Mouse (Mus musculus) kidney, postnatal 14 days (tissue): ENCODE measurements at regions not wholly inside any gene's neighbourhood (a gene's known extent, or its start where the extent isn't known, plus 50 kb on each side); places are given as distances from the start of the nearest gene placed in this dataset.

Experiments used
- DNase-seq: peaks from one replicate; pipeline ENCODE4 v3.0.0; 2022; ENCODE audit warnings: mixed read lengths

DNA sequence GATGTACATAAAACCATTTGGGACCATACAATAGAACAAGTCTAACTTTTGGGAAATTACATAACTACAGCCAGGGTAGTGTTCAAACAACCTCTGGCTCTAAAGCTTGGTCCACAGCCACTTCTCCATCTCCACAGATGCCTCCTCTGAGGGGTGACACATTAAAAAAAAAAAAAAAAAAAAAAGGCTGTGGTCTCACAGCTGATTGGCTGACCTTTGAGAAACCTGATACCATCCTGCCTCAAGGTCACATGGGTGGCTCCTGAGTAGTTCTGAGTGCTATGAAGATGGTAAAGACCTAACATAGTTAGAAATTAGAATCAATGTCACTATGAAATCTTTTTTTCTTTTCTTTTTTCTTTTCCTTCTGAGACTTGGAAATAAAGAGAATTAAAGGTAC is 102.4 kb downstream of the Tmem182 start:
- DNase-seq = no peak

DNA sequence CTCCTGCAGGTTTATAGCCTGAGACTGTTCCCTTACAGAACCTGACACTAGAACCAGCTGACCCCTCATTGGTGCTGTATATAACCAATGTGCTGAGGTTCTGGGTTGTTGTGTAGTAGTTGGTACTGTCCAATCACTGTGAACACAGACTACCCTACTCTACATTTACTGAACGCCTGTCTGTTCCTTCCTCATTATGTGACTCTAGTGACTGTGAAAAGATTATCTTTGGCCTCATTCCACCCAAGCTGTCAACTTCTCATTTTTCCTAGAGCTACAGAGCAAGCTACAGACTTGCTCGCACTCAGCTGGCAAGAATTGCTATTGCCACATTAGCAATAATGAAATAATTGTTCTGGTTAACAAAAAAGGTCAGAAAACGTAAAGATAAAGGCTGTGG is 108.2 kb downstream of the Tmem182 start:
- no peak for DNase-seq

DNA sequence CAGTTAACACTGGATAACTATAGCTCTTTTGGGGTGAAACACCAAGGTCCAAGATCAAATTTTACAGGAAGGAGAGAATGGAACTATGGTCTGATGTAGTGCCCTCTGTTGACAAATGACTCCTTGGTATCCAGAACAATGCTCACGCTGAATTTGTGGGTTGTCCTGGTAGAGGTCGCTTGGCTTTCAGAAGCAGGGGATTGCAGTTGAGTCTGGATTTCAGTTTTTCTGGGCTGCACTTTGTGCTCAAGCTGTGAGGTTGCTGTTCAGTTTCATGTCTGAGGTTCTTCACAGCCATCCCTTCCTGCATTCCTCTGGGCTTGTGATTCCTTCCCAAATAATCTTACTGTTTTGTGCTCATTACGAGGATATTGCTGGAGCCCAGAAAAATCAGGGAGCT is 118.9 kb downstream of the Tmem182 start:
- DNase-seq = peak; percentile 13

DNA sequence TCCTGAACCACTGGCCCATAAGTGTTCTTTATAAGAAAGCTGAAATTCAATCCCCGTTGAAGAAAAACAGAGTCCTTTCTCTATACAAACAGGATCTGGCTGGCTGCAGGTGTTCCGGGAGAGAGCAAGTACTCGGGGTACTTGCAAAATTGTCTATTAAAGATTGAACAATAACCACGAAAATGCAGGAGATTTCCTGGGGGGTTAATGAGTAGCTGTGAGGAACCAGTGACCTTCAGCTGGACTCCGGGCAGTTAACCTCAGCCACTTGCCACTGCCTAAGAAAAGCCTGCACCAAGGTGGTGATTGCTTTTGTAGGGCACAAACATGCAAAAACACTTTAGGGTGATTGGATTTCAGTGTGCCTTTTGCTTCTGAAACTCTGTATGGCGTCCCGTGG is 119.4 kb downstream of the Tmem182 start:
- peak; percentile 82 for DNase-seq

DNA sequence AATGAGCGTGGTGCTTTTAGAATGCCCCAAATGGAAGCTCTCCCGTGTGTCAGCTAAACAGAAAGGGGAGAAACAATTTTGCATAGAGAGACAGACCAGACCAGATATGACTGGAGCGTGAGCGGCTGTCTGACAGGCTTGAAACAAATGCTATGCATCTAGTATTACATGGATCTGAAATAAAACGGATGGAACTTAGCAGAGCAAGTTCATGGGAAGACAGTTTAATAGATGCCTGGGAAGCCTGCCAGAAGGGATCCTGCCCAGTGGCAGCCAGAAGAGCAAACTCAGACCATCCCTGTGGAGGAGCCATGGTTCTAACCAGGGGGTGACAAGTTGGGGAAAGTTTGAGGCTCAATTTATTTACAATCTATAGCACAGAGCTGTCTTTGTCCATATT is 126.0 kb downstream of the Tmem182 start:
- DNase-seq = peak; percentile 11

DNA sequence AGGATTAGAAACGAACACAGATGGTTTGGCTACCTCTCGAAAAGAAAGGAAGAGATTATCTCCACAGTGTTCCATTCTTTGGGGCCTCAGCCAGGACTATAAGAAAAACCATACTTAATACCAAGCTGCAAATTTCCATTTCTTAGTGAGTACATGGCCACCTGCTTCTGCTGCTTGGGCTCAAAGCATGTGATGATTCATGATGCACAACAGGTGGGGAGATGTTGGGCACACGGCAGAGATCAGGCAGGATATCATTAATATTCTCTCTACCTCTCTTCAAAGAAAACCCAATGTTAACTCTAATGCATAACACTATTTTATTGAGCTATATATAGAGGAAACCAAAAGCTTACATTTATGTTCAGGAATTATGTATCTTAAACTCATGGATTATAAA is 131.3 kb downstream of the Tmem182 start:
- DNase-seq = no peak

DNA sequence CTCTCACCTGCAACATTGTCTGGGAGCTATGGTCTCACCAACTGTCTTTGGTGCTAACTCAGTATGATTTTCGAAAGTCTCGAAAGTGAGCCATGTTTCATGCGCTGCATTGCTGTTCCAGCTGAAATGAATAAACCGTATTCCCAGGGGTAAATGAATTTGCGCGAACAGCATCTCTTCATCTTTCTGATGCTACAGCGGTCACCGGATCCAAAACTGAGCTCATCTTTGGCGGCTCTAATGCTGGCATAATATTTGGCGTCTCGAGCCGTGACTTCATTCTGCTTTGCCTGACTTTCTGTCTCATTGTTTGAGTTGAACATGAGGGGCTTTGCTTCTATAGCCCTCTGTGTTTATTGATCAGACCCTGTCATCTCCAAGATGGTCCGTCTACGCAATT is 137.3 kb downstream of the Tmem182 start:
- no peak for DNase-seq

DNA sequence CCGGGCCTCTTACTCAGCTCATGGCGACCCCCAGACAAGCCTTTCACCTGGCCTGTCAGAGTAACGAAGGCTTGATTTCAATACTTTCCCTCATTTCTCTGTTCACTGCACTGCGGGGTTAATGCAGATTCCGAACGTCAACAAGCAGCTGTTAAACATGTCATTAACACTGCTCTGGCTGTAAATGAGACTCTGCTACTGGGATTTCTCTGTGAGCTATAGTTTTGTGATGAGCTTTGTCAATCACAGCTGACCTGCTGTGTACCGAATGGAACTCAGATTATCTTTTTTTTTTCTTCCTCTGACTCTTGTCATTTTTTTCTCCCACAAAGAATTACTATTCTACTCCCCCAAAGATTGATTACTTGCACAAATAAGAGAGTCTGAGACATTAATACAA is 137.8 kb downstream of the Tmem182 start:
- no peak for DNase-seq

GRCm38 (mm10) chr1:40950641-40951040 is 145.2 kb downstream of the Tmem182 start:
- DNase-seq = no peak

- no peak for DNase-seq
These were observed 149.3 kb downstream of the Tmem182 start for GRCm38 (mm10) chr1:40954720-40955163.

DNA sequence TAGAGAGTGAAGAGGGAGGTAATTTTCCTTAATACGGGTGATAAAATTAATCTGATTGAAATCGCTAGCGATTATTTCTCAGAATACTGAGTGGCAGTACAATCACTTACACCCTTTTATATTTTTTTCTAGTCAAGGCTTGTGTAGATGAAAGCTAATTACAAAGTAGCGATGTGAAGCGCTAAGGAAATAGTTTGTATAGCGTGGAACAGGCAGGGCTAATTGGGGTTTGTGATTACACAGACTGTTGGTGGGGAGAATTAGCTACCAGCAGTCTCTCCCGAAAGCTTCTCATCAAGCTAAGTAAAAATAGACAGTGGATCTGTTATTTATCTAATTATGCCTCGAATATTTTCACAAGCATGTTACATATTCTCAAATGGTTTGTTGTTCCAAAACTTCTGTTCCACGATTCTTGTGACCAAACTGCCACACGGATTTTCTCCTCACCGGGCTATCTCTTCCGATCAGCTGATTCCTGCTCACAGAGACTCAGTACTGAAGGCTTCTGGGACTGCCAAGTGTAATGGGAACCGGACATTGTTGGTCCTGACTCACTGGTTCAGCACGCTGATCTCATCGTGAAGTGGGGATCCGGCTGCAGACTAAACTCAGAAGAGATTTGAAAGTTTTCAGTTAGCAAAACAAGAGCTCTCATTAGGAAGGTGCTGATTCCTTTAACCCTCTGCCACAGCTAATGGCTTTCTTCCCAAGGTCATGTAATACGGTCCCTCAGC is 162.5 kb downstream of the Tmem182 start:
- DNase-seq = peak; percentile 5

GRCm38 (mm10) chr1:40983762-40984161 is 178.4 kb downstream of the Tmem182 start:
- peak; percentile 13 for DNase-seq

DNA sequence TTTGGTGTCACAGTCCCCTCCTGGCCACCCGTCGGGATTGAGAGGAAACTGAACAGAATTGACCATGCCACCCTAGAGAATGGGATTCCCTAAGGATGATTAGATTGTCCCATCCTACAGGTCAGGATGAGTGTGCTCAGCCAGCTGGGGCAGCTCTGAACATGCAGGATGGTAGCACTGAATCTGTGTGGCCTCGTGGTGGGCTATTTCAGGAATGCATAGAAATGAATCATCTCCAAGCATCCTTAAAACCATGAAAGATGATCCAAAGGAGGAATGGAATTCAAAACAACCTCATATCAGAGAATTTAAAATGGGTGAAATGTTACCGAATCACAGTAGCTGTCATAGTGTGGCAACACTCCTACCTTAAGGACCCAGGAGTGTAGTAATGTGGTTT is 187.9 kb downstream of the Tmem182 start:
- no peak for DNase-seq

DNA sequence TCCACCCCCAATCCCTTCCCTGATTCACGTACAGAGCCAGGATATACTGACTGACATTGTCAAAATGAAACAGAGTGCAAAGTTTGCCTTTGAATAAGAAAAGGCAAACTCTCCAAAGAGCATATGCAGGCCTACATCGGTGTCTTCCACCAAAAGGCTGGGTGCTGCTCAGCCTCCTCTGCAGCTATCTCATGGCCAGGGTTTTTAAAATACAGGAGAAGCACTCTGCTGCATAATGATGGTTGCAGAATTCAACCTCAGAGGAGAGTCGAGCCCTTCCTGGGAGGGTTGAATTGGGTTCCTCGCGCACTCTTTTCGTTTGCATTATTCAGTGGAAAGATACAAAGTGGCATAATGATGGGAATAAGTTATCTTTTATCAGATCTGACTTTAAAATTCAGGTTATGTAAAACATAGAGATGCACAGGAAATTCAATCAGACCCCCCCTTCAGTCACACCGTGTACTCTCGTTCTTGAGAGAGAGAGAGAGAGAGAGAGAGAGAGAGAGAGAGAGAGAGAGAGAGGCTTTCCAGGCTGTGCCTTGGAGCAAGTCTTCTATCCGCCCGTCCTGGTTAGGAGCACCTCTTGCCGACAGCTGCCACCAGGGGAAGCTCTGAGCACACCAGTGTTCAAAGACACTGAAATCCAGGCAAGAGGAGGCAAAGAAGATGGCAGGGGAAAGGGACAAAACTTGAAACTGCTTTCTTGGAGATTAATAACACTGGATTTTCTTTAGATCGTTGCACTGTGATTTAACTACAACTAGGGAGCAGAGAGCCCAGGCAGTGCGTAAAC is 196.0 kb downstream of the Tmem182 start:
- DNase-seq = peak; percentile 24

- DNase-seq = no peak
These were observed 196.6 kb downstream of the Tmem182 start for GRCm38 (mm10) chr1:41002006-41002405.

DNA sequence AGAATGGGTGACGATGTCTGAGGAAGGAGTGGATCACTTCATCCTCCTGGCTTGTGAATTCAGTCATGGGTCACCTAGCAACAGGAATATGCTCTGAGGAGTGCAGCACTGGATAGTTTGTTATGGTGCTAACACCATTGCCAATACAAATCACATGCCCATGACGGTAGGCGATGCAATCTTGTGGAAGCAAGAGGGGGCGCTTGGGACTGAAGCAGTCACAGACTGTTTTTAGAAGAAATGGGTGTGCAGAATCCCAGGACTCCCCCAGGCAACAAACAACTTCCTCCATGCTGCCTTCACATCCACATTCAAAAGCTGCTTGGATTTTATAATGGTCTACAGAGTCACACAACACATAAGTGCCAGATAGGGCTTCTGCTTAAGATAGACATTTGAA is 221.5 kb downstream of the Tmem182 start:
- DNase-seq = no peak

DNA sequence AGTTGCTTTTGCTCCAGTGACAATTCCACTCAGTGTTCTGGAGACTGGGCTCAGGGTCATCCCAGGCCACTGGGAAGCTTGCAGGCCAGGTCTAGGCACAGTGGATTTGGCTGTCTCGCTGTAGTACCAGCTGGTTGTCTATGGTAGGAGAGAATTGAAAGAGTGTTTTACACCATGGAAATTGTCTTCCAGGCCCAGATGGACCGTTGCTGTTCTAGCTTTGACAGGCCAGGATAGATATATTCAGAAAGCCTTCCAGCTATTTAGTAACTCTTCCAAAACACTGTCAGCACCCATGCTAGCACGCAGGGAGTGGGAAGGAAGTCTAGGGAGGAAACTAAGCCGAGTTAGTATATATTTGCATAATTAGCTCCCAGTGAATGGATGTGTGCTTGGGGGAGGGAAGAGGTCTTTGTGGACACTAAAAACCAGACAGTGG is 222.2 kb downstream of the Tmem182 start:
- DNase-seq = no peak

DNA sequence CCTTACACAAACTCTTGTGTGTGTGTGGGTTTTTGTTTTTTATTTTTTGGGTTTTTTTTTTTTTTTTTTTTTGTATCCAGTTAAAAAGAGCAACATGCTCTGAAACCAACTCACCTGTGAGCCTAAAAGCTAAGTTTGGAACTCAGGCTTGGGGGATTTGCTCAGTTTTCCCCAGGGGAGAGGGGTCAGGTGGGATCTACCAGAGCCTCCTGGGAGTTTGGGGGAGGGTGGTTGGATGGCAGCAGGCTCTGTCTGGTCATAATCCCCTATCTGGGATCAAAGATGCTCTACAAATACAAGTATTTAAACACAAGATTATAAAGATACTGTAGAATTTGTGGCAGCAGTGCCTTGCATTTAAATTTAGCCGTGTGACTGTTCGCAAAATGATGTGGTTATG is 222.6 kb downstream of the Tmem182 start:
- no peak for DNase-seq

DNA sequence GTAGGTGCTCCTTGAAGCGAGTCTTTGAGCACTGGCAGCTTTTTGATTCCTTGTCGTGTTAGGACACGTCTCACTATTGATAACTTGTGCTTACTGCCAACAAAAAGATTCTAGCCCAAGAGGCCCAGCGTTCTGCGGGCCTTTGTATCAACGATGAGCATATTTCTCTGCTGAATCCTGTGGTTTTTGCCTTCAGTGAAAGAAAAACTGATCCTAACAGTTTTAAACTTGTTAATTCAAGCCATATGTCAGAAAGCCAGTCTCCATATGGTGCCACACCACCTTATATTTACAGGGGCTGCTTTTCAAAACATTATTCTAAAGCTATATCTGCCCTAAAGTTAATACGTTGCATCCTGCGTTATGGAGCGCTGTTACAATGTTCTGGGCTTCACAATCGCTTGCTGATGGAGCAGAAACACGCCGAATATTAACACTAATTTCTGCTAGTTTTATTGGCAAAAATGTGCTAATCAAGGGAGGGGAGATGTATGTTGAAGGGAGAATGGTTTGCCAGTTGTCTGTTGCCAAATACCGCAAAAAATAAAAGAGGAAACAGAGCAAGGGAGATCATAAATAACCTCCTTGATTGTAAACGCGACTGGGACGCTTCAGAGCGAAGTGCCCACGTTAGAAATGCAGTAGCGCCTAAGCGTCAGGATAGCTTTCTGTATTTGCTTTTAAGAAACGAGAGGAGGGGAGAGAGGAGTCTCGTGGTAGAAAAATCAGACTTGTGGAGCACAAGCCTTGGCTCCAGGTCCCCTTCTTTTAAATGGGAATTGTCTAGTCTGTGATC is 229.9 kb downstream of the Tmem182 start:
- DNase-seq = no peak

GRCm38 (mm10) chr1:41036940-41037339 is 231.5 kb downstream of the Tmem182 start:
- DNase-seq = no peak

DNA sequence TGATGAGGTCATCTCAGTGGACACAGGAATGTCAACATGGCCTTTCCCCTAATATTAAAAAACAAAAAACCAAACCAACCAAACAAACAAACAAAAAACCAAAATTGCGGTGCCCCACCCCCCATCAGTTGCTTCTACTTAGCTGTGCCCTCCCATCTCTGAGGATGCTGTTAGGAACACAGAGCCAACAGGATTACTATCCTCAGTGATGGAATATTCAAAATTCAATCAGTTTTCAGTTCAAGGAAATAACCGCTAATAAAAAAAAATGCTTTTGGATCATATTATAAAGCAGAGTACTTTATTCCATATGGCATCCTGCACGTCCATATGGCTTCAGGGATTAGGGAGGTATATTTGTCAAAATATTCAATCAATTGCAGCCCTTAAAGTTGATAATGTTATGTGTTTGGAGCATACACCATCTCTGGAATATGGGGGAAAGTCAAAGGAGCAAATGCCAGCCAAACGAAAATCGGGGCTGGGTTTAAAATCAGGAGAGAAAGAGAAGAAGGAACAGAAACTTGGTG is 249.1 kb downstream of the Tmem182 start:
- no peak for DNase-seq

- DNase-seq = no peak
These were observed 250.4 kb downstream of the Tmem182 start for GRCm38 (mm10) chr1:41055761-41056160.

DNA sequence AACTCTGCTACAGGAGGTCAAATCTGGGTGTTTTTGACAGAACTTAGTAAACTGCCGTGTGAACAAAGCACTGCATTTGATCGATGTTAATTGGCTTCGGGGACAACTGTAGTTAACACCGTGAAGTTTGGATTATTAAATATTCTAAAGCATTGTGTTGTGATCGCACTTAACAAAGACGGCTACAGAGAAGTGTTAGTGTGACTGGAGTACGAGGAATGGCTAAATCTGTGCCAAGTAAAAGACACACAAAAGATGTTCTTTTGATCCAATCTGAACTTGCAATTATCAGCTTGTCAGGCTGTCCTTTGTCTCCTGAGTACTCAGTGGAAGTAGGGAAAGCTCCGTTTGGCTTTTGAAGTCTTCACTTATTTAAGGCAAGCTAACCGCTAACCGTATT is 259.7 kb downstream of the Tmem182 start:
- DNase-seq = no peak
